Mouse (Mus musculus): Measurements from ENCODE around the gene Ercc6.

DNA sequence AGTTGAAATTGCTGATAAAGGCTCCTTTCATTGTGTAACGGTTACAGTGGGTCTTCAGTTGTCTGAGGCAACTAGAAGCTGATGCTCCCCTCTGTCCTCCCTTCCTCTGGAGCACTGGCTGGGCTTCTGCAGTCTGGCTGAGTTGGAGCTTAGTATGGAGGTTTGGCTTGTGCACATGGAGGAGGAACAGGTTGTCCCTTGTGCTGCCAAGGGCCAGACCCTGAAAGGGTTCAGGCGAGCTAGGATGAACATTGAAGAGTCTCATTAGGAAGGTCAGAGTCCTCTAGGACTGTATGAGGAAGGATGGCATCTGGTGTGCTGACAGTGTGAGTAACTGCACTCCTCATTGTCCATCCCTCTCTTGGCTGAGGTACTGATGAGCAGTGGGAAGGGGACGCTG is 18.1 kb downstream of the Ercc6 start:
- TF ChIP-seq POLR2A (IDR thresholded peaks at IDR 0.05; ENCODE audit: insufficient read depth, low read depth, low read length) (no peak), CTCF (IDR thresholded peaks at IDR 0.05) (no peak), EP300 (IDR thresholded peaks at IDR 0.05; ENCODE audit: insufficient read depth, low read depth, low read length) (no peak)
